Mouse (Mus musculus) megakaryocyte, embryonic 14.5 days (primary cell): Measurements from ENCODE around the gene Arid3a.

ENCODE experiments used
- FLI1 ChIP-seq: IDR thresholded peaks from 2 replicates; pipeline ENCODE4 v1.6.1; 2012; ENCODE audit warnings: low read length, inconsistent platforms, mixed read lengths
- GATA1 ChIP-seq: IDR thresholded peaks from 3 replicates; pipeline ENCODE4 v1.6.1; 2012; ENCODE audit warnings: mixed read lengths, low read length, inconsistent platforms, borderline replicate concordance

- TF ChIP-seq GATA1 (no peak), FLI1 (no peak)
These were observed 40.1 kb downstream of the Arid3a start for GRCm38 (mm10) chr10:79966886-79967400.
